Mouse (Mus musculus) hindbrain, embryonic 14.5 days (tissue): ENCODE measurements around the gene Mapk14. TPM values are rescaled to one million over a fixed set of nuclear protein-coding genes. Genes with fewer than 3 reads are reported as not detected.
A peak's percentile ranks its signal among the peaks of the same experiment; 100 is the strongest.

ENCODE experiments used
- ATAC-seq: fragments of 200-750 bp; cut with Nextera tagmentation; 2 replicates; pipeline ENCODE4 v1.8.0; 2017; ENCODE audit warnings: moderate number of reproducible peaks, mild to moderate bottlenecking, moderate TSS enrichment, moderate library complexity; ENCODE audit not compliant: low FRiP score
- DNase-seq: peaks from one replicate; pipeline ENCODE4 v3.0.0-alpha.2; 2015; ENCODE audit warnings: low spot score
- H3K27ac ChIP-seq: fragments of 300-500 bp; sonication (generic); 2 replicates; pipeline ENCODE4 v1.5.1; 2014; ENCODE audit warnings: mild to moderate bottlenecking, moderate library complexity
- H3K27me3 ChIP-seq: fragments of 300-500 bp; sonication (generic); 2 replicates; pipeline ENCODE4 v1.6.1; 2014; ENCODE audit warnings: mild to moderate bottlenecking, low read length, mixed read lengths; ENCODE audit not compliant: control insufficient read depth, insufficient read depth
- H3K36me3 ChIP-seq: fragments of 300-500 bp; sonication (generic); replicated peaks from 2 replicates; pipeline ENCODE4 v1.6.1; 2014; ENCODE audit not compliant: control insufficient read depth, insufficient read depth
- H3K4me1 ChIP-seq: fragments of 300-500 bp; sonication (generic); replicated peaks from 2 replicates; pipeline ENCODE4 v1.6.1; 2014; ENCODE audit warnings: antibody characterized with exemption, low read length, mixed read lengths; ENCODE audit not compliant: control insufficient read depth, insufficient read depth
- H3K4me2 ChIP-seq: fragments of 300-500 bp; sonication (generic); replicated peaks from 2 replicates; pipeline ENCODE4 v1.6.1; 2014; ENCODE audit warnings: mild to moderate bottlenecking, moderate library complexity
- H3K4me3 ChIP-seq: fragments of 300-500 bp; sonication (generic); replicated peaks from 2 replicates; pipeline ENCODE4 v1.5.1; 2014; ENCODE audit warnings: mild to moderate bottlenecking, low read length
- H3K9ac ChIP-seq: fragments of 300-500 bp; sonication (generic); 2 replicates; pipeline ENCODE4 v1.6.1; 2014
- H3K9me3 ChIP-seq: fragments of 300-500 bp; sonication (generic); 2 replicates; pipeline ENCODE4 v1.6.1; 2016; ENCODE audit warnings: low read length; ENCODE audit not compliant: control insufficient read depth
- WGBS: fragments of 180-500 bp; shearing (Covaris S2); extraction: QIAGEN DNeasy Blood & Tissue Kit; methylation state at CpG from one replicate; pipeline ENCODE4 v1.1.7; 2014; 5-methylcytosine and 5-hydroxymethylcytosine counted together
- polyA plus RNA-seq: library from polyadenylated mRNA; unstranded; fragments of >200 nt; fragmentation: Nextera tagmentation; extraction: Ambion mirVana; gene quantifications from 2 replicates; pipeline ENCODE4 v1.2.1, GENCODE M21; 2014

The Mapk14 gene
- polyA plus RNA-seq, 1 experiment from 2014 or later = 34.1 TPM

DNA sequence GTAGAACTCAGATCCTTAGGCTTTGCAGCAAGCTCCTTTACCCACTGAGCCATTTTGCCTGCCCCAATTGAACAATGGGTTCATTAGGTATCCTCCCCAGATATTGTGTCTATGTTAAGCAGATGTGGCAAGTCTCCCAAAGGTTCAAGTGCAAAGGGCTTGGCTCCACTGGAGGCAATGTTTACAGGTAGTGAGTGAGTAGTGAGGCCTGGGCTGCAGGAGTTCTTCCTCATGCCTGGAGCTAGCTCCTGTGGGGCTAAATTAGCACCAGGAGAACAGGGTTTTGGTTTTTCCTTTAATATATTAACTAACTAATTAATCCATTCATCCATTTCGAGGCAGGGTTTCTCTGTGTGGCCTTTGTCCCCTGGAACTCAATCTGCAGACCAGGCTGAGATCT lies 7.5 kb upstream of the Mapk14 start:
- H3K4me3 ChIP-seq = no peak overlapping the region
- ATAC-seq (no peak), DNase-seq (no peak)
- no peaks in the 10 kb centered on the region for H3K27me3 ChIP-seq
- 62% methylated on average over 1 of the region's 1 CpGs for WGBS
- H3K4me1 ChIP-seq = no peaks in the 10 kb centered on the region
- no peaks in the 10 kb centered on the region for H3K9me3 ChIP-seq
- no peaks in the 10 kb centered on the region for H3K36me3 ChIP-seq
- H3K9ac ChIP-seq = no peak overlapping the region
- no peak overlapping the region for H3K27ac ChIP-seq
- no peak overlapping the region for H3K4me2 ChIP-seq

DNA sequence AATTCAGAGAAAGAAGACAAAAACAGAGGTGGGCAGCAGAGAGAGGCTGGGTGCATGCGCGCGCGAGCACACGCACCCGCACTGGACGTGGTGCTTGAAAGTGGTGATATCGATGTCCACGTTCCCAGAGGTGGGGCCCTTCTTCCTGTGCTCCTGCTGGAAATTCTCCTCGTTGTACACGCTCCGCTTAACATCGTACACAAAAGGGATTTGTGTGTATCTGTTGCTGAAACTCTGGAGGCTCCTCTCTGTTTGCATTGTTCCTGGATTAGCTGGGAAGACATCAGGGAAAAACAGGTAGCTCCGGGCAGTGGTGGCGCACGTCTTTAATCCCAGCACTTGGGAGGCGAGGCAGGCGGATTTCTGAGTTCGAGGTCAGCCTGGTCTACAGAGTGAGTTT lies 6.5 kb upstream of the Mapk14 start:
- no peaks in the 10 kb centered on the region for H3K9me3 ChIP-seq
- no peak overlapping the region for H3K4me2 ChIP-seq
- 74% methylated on average over 19 of the region's 19 CpGs for WGBS
- H3K4me3 ChIP-seq = no peak overlapping the region
- H3K36me3 ChIP-seq = no peaks in the 10 kb centered on the region
- H3K27me3 ChIP-seq = peaks cover 7% of the 10 kb centered on the region
- H3K4me1 ChIP-seq = no peaks in the 10 kb centered on the region
- no peak for ATAC-seq
- DNase-seq = no peak
- no peak overlapping the region for H3K27ac ChIP-seq
- no peak overlapping the region for H3K9ac ChIP-seq

DNA sequence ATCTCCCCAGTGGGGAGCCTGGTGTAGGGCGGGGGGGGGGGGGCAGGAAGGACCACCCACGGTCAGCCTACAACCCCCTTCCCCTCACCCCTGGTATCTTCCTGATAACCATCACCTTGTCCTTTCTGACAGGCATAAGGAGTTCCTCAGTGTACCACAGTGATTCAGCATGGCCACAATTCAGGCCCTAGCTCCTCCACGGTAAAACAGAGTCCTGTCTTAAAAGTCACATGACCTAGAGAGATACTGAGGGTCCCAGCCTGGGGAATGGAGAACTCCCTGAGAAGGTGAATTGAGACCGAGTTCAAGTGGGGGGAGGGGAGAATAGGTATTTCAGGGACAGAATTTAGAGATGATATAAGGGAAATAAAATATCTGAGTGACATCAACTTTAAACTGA lies 3.8 kb upstream of the Mapk14 start:
- H3K27me3 ChIP-seq = peaks cover 9% of the 10 kb centered on the region
- no peak for ATAC-seq
- WGBS = 52% methylated on average over 4 of the region's 4 CpGs

DNA sequence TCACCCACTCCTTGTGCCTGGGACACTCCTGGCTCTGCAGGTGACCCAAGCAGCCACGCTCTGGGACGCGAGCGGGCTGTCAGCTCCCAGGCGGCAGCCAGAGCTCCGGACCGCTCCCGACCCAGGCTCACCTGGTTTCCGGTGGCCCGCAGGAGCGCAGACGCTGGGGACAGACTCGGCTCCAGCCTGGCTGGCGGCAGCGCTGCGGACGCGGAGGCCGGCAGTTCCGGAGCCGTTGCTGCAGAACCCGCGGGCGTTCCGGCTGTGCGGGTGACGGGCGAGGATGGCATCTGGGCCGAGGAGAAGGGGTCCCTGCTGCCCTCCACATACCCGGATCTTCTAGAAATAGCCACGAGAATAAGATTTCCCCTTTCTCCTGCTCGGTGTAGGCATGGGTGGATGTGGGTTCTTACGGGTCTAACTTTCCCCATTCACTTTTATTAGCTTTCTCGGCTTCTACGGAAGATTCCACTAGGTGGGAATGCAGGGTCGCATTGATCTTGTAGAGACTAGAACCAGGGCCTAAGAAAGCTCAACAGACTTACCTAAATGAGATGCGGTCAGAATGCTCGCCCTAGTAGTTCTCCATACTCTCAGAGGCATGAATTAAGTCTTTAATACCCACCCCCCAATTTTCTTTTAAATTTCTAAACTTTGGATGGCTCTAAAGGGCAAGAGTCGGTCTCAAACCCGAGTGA lies 1.4 kb upstream of the Mapk14 start, which contains the start of gene Slc26a8:
Slc26a8 (minus strand) TSS at position 648 of the 698 bp plus-strand sequence.
- H3K36me3 ChIP-seq = no peaks in the 10 kb centered on the region
- 10% methylated on average over 40 of the region's 40 CpGs for WGBS
- H3K4me1 ChIP-seq = peaks cover 15% of the 10 kb centered on the region
- H3K4me2 ChIP-seq = peak within 1 kb of the TSS; percentile 77
- H3K27me3 ChIP-seq = peaks cover 9% of the 10 kb centered on the region
- H3K4me3 ChIP-seq = peak within 1 kb of the TSS; percentile 99
- H3K27ac ChIP-seq = peak within 1 kb of the TSS; percentile 96
- H3K9me3 ChIP-seq = no peaks in the 10 kb centered on the region
- ATAC-seq (no peak), DNase-seq (peak; percentile 40)
- H3K9ac ChIP-seq = peak within 1 kb of the TSS; percentile 97

More for the DNA sequence above, 3.8 kb upstream of the Mapk14 start:
- Histone ChIP-seq H3K4me2 (no peak overlapping the region), H3K9ac (no peak overlapping the region), H3K36me3 (no peaks in the 10 kb centered on the region), H3K4me1 (no peaks in the 10 kb centered on the region), H3K27ac (no peak overlapping the region), H3K9me3 (no peaks in the 10 kb centered on the region), H3K4me3 (no peak overlapping the region)
- no peak for DNase-seq

DNA sequence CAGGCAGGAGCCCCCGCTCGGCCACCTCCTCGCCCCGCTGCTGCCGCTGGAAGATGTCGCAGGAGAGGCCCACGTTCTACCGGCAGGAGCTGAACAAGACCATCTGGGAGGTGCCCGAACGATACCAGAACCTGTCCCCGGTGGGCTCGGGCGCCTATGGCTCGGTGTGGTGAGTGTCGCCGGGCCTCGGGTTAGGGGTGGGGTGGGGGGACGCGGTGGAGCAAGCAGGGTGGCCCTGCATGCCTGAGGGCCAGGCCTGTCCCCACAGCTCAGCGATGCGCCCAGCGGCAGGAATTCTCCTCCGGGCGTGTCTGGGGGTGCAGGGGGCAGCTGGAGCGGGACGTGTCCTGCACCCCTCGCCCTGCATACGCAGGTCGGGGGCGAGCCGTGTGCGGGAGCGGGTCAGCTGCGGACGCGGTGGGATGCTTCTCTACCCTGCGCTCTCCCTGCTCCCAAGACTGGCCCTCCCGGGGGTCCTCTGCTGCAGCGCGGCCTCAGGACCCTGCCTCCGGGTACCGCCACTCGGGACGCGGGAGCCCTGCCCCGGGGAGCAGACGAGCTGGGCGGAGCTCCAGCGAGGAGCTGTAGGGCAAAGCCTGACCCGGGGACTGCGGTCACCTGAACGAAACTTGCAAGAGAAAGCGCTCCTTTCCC lies 685 bp downstream of the Mapk14 start:
- no peaks in the 10 kb centered on the region for H3K9me3 ChIP-seq
- H3K27ac ChIP-seq = peak overlapping the region; percentile 96
- H3K4me3 ChIP-seq = peak overlapping the region; percentile 99
- no peaks in the 10 kb centered on the region for H3K36me3 ChIP-seq
- peak overlapping the region; percentile 77 for H3K4me2 ChIP-seq
- peak; percentile 41 for ATAC-seq
- peaks cover 15% of the 10 kb centered on the region for H3K4me1 ChIP-seq
- no peak for DNase-seq
- peaks cover 9% of the 10 kb centered on the region for H3K27me3 ChIP-seq
- H3K9ac ChIP-seq = peak overlapping the region; percentile 97
- under 1% methylated on average over 53 of the region's 53 CpGs for WGBS

DNA sequence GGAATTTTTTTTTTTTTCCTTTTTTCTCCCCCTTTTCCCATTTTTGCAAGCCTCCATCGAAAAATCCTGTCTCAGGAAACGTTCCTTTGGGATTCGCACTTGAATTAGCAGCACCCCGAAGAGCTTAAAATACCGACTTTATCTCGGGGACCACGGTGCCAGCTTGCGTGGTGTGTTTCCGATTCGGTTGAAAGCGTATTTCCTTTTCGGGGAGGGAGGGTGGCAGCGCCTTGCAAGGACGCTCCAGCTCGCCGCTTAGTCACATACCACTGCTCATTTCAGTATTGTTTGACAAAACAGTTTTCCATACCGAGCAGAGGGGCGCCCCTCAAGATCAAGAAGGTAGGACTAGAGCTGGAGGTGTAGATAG lies 1.2 kb downstream of the Mapk14 start:
- Histone ChIP-seq H3K27me3 (peaks cover 9% of the 10 kb centered on the region), H3K4me1 (peaks cover 18% of the 10 kb centered on the region), H3K4me2 (peak overlapping the region; percentile 77), H3K9me3 (no peaks in the 10 kb centered on the region), H3K27ac (peak overlapping the region; percentile 96), H3K4me3 (peak overlapping the region; percentile 99), H3K9ac (peak overlapping the region; percentile 97), H3K36me3 (no peaks in the 10 kb centered on the region)
- DNase-seq (no peak), ATAC-seq (no peak)
- under 1% methylated on average over 18 of the region's 18 CpGs for WGBS

DNA sequence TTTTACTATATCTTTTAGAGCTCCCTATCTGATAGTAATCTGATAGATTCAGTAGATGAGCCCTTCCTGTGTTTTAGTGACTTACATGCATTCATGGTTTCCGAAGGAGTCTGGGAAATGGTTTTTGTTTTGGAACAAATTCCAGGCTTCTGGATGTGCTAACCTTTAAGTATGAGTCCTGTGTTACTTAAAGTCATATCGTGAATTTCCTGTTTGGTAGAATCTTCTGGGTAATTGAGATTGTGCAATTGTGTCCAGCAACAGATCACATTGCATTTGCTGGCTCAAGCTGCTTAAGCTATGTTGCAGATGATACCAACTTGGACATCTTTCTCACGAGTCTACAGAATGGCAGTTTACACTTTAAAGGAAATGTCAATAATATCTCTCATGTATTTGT lies 2.0 kb downstream of the Mapk14 start:
- Histone ChIP-seq H3K4me2 (peak overlapping the region; percentile 77), H3K36me3 (no peaks in the 10 kb centered on the region), H3K27me3 (peaks cover 9% of the 10 kb centered on the region), H3K4me3 (peak overlapping the region; percentile 99), H3K9me3 (no peaks in the 10 kb centered on the region), H3K9ac (peak overlapping the region; percentile 97), H3K27ac (no peak overlapping the region), H3K4me1 (peaks cover 24% of the 10 kb centered on the region)
- WGBS = 51% methylated on average over 3 of the region's 3 CpGs
- DNase-seq = no peak
- no peak for ATAC-seq

DNA sequence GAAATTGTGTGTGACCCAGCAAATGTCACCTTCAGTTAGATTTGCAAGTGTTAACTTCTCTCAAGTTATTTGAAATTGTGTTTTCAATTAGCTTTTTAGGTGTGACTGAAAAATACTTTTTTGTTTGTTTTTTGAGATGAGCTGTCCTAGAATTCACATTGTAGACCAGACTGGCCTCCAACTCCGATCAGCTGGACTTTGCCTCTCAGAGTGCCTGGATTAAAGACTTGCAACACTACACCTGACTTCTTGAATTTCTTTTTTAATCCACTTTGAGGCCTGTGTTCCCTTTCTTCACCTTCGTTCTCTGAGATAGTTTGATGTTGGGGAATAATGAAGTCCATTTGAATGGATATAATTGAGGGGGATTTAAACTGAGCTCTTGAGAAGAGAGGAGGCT lies 2.9 kb downstream of the Mapk14 start:
- peaks cover 24% of the 10 kb centered on the region for H3K4me1 ChIP-seq
- no peak overlapping the region for H3K4me2 ChIP-seq
- H3K36me3 ChIP-seq = no peaks in the 10 kb centered on the region
- no peaks in the 10 kb centered on the region for H3K9me3 ChIP-seq
- H3K27ac ChIP-seq = no peak overlapping the region
- DNase-seq (no peak), ATAC-seq (no peak)
- WGBS = 79% methylated on average over 2 of the region's 2 CpGs
- no peak overlapping the region for H3K4me3 ChIP-seq
- no peak overlapping the region for H3K9ac ChIP-seq
- H3K27me3 ChIP-seq = peaks cover 7% of the 10 kb centered on the region

DNA sequence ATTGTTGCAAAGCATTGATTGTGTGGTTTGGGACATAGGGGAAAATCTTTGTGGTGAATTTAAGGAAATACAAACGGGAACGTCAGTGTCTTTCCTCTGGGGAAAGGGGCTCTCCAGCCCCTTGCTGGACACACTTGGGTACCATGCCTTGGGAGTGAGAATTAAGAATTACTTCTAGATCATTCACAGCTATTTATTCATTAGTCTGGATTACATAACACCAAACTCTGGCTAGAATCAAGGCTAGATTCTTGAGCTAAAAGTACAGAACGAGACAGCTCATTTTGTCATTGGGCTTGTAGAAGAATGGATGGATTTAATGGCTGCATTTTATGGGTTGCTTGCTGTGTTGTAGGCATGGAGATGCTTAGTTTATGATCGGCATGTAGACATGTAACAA lies 3.7 kb downstream of the Mapk14 start:
- no peak overlapping the region for H3K27ac ChIP-seq
- H3K9me3 ChIP-seq = no peaks in the 10 kb centered on the region
- H3K27me3 ChIP-seq = no peaks in the 10 kb centered on the region
- peaks cover 24% of the 10 kb centered on the region for H3K4me1 ChIP-seq
- H3K9ac ChIP-seq = no peak overlapping the region
- ATAC-seq = no peak
- H3K4me3 ChIP-seq = no peak overlapping the region
- no peaks in the 10 kb centered on the region for H3K36me3 ChIP-seq
- WGBS = 80% methylated on average over 4 of the region's 4 CpGs
- no peak overlapping the region for H3K4me2 ChIP-seq
- no peak for DNase-seq
